Mouse (Mus musculus): ENCODE data around the gene Rbbp4.
A peak's percentile ranks its signal among the peaks of the same experiment; 100 is the strongest.

Gene Rbbp4

GRCm38 (mm10) chr4:129293702-129294101, 41.5 kb downstream of the Rbbp4 start:
- DNase-seq (ENCODE audit: low read depth, low spot score): no peak

GRCm38 (mm10) chr4:129292831-129293230, 42.3 kb downstream of the Rbbp4 start:
- DNase-seq (ENCODE audit: low read depth, low spot score): no peak

DNA sequence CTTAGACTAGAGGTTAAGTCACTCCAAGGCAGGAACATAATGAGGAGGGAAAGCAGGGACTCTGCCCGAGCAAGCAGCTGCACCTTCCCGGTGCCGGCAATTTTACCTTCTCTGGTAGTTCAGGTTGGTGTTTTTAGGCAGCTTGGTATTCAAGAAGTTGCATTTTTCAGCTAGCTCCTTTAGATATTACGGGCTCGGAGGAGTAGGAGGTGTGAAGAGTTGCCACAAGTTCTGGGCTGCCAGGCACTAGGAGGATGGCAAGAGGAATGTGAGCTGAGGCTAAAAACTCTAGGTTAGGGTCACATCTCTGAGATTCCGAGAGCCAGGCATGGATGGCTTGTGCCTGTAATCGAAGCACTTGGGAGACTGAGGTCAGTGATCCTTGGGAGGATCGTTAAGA, 45.5 kb downstream of the Rbbp4 start:
- no peak for DNase-seq (ENCODE audit: low read depth, low spot score)

DNA sequence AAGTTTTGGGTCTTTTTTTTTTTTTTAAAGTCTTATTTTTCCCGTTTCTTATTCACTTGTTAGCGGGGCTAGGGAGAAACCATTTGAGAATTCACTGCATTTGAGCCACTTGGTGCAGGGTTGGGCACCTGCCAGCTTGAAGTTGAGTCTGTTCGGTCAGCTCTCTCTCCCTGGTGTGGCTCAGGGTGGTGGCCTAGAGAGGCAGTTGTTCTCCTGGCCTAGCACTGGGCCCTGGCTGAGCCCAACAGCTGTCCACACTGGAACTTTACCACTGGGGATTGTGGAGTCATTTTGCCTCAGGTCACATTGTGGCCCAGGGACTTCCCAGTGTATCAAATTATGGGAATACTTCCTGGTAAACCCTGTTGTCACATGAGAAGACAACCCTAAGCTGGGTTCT, 47.1 kb downstream of the Rbbp4 start:
- no peak for DNase-seq (ENCODE audit: low read depth, low spot score)

DNA sequence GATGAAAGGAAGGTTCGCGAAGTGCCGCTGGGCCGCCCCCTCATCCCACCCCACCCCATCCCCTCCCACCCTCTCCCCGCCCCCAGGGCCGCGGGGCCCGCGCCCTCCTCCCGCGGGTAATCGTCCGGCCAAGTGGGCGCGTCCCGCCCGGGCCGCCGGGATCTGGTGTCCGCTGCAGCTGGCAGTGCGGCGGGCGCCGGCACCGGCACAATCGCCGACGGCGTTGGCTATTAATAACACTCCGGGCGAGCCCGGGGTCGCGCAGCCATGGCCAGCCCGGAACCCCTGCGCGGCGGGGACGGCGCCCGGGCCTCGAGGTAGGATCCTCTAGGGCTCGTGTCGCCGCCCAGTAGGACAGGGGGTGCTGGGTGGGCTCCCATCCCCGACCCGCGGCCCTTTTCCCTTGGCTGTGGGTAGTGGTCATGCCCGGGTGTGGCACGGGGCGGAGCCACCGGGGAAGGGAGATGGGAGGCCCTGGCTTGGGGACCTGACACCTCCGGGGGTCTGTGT, 47.6 kb downstream of the Rbbp4 start, which contains the start of gene Sync:
Gene Sync (plus strand): TSS at position 146 of the 510 bp plus-strand sequence.
- no peak for DNase-seq (ENCODE audit: low read depth, low spot score)

GRCm38 (mm10) chr4:129286683-129287471, 48.3 kb downstream of the Rbbp4 start:
- peak; percentile 55 for DNase-seq (ENCODE audit: low read depth, low spot score)

DNA sequence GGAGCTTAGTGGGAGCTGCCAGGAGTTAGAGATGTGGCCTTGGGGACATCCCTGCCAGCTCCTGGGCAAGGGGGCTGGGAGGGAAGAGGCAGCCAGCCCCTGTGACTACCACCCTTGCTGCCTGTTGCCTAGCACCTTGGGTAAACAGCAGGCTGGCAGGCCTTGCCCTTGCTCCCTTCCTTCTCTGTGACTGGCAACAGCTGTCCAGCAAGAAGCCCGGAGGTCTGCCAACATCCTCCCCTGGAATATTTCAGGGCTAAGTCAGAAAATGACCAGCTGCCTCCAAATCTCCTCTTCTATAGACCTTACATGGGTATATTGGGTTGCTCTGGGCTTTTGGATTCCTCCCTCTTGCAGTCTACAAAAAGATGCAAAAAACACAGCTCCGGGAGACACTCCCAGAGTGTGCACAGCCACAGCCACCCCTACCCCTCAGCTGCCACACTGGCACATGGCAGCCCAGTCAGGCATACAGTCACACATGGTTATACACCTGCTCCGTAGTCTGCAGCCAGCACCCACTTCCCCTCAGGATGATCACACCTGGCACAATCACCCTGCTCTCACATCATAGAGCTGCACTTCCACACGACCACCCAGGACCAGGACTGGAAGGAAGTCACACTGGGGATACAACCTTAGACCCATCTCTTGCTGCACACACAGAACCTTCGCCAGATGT, 49.0 kb downstream of the Rbbp4 start:
- no peak for DNase-seq (ENCODE audit: low read depth, low spot score)

- DNase-seq (ENCODE audit: low read depth, low spot score): no peak
These were observed 50.5 kb downstream of the Rbbp4 start for GRCm38 (mm10) chr4:129284685-129285084.

- DNase-seq (ENCODE audit: low read depth, low spot score): no peak
These were observed 51.9 kb downstream of the Rbbp4 start for GRCm38 (mm10) chr4:129283226-129283625.

DNA sequence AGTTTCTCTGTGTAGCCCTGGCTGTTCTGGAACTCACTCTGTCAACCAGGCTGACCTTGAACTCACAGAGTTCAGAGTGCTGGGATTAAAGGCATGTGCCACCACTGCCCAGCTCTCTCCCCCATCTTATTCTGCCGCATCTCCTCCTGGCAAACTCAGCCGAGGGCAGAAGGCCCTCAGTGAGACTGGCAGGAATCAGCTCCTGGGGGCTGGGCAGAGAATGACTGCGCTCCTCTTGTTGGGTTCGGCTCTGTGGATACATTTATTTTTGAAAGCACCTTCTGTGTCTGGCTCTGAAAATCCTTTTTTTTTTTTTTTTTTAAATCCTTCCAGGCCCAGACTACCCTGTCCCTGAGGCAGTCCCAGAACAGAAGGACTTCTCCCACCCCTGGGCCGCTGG, 52.4 kb downstream of the Rbbp4 start:
- DNase-seq (ENCODE audit: low read depth, low spot score): no peak

DNA sequence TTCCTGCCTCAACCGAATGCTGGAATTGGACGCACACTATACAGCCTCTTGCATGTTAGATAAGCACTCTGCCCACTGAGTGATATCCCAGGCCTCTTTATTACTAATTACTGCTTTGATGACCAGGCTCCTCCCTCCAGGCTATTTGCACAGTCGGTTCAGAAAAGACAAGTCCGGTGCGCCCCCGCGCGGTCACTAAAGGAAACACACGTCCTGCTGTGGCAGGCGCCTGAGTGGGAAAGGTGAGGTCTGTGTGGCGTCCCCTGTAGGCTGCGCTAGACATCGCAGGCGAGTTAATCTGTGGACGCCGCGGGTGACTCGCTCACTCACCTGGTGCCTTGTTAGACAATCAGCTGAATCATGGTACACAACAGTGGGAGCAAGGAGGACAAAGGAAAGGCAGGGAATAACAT, 58.7 kb downstream of the Rbbp4 start:
- peak; percentile 91 for DNase-seq (ENCODE audit: low read depth, low spot score)

DNA sequence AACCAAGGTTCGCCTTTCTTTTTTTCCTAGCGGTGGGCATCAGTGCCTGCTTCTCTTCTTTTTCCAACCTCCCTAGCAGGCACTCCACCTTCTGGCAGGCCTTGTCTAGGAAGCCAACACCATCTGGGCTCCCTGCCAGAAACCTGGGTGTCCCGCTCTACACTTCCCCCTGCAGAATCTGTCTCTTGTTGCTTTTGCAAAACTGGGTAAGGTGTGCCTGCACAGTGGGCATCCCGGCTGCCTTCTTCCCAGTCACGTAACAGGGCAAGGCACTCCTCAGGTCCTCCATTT, 62.5 kb downstream of the Rbbp4 start:
- no peak for DNase-seq (ENCODE audit: low read depth, low spot score)

GRCm38 (mm10) chr4:129271991-129272755, 63.0 kb downstream of the Rbbp4 start:
- peak; percentile 93 for DNase-seq (ENCODE audit: low read depth, low spot score)

GRCm38 (mm10) chr4:129268698-129269097, 66.5 kb downstream of the Rbbp4 start:
- no peak for DNase-seq (ENCODE audit: low read depth, low spot score)

- DNase-seq (ENCODE audit: low read depth, low spot score): no peak
These were observed 68.3 kb downstream of the Rbbp4 start for GRCm38 (mm10) chr4:129266821-129267220.

- DNase-seq (ENCODE audit: low read depth, low spot score): no peak
These were observed 69.0 kb downstream of the Rbbp4 start for GRCm38 (mm10) chr4:129266191-129266590.

GRCm38 (mm10) chr4:129263225-129264021, 71.7 kb downstream of the Rbbp4 start:
- peak; percentile 88 for DNase-seq (ENCODE audit: low read depth, low spot score)

DNA sequence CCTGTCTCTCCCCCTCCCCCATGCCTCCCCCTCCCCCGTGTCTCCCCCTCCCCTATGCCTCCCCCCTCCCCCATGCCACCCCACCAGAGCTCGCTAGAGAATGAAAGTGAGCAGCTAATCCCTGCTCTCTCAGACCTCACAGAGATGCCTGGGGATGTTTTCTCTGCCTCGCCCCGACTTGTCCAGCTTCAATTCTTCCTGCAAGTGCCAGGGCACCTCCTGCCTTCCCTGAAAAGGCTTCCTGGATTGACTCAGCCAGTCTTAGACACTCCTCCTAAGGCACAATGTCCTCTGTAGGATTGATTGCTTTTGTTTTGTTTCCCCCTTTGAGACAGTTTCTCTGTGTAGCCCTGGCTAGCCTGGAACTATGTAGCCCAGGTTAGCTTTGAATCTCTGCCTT, 74.0 kb downstream of the Rbbp4 start, which contains the start of gene C77080:
Gene C77080 (minus strand): TSS at position 209 of the 400 bp plus-strand sequence.
- no peak for DNase-seq (ENCODE audit: low read depth, low spot score)

DNA sequence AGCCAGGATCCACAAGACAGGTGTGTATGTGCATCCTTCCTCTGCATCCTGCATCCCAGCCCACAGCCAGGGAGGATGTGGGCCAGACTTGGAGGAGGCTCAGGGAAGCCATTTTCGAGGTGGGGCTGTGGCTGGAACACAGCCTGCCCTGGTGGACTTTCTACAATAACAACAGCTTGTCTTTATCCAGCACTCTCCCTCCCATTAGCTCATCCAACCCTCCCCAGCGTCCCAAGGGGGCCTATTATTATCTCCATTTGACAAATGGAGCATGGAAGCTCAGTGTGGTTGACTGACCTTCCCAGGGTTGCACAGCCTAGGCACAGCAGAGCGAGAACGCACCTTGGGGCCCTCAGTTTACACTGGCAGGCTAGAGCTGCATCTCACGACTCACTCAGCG, 74.5 kb downstream of the Rbbp4 start:
- DNase-seq (ENCODE audit: low read depth, low spot score): no peak

- no peak for DNase-seq (ENCODE audit: low read depth, low spot score)
These were observed 76.1 kb downstream of the Rbbp4 start for GRCm38 (mm10) chr4:129259101-129259500.
